Mouse (Mus musculus): ENCODE data around the gene Gpam. TPM values are rescaled to one million over a fixed set of nuclear protein-coding genes. Genes with fewer than 3 reads are reported as not detected.

The Gpam gene
- polyA plus RNA-seq, 1 experiment from 2014 or later: 24.7 TPM

GRCm38 (mm10) chr19:55061951-55062350 lies 65.1 kb downstream of the Gpam start:
- Histone ChIP-seq H3K36me3 (ENCODE audit: control insufficient read depth, insufficient read depth) (no peaks in the 10 kb centered on the region), H3K4me2 (ENCODE audit: low read length) (peak overlapping the region; percentile 25; the same call in 1 of the 2 replicates), H3K27ac (ENCODE audit: low read length) (no peak overlapping the region), H3K27me3 (replicated peaks; ENCODE audit: control insufficient read depth, insufficient read depth, low read length) (no peaks in the 10 kb centered on the region), H3K4me1 (replicated peaks; ENCODE audit: control insufficient read depth, insufficient read depth, low read length) (peaks cover 5% of the 10 kb centered on the region; the same call in 1 of the 2 replicates), H3K9me3 (ENCODE audit: control insufficient read depth, low read length) (no peaks in the 10 kb centered on the region), H3K9ac (replicated peaks; ENCODE audit: low read depth, low read length) (no peak overlapping the region), H3K4me3 (replicated peaks; ENCODE audit: low read length) (no peak overlapping the region)
- 38% methylated on average over 3 of the region's 5 CpGs for WGBS
- ATAC-seq: peak; percentile 61

GRCm38 (mm10) chr19:55061447-55061901 lies 65.6 kb downstream of the Gpam start:
- Histone ChIP-seq H3K9me3 (ENCODE audit: control insufficient read depth, low read length) (no peaks in the 10 kb centered on the region), H3K9ac (replicated peaks; ENCODE audit: low read depth, low read length) (peak overlapping the region; percentile 63), H3K4me3 (replicated peaks; ENCODE audit: low read length) (peak overlapping the region; percentile 45), H3K4me2 (ENCODE audit: low read length) (peak overlapping the region; percentile 70), H3K27ac (ENCODE audit: low read length) (no peak overlapping the region), H3K36me3 (ENCODE audit: control insufficient read depth, insufficient read depth) (no peaks in the 10 kb centered on the region), H3K4me1 (replicated peaks; ENCODE audit: control insufficient read depth, insufficient read depth, low read length) (peaks cover 5% of the 10 kb centered on the region; the same call in 1 of the 2 replicates), H3K27me3 (replicated peaks; ENCODE audit: control insufficient read depth, insufficient read depth, low read length) (no peaks in the 10 kb centered on the region)
- WGBS: 7% methylated on average over 14 of the region's 14 CpGs
- peak; percentile 39 for ATAC-seq

GRCm38 (mm10) chr19:55060964-55061363 lies 66.1 kb downstream of the Gpam start:
- peaks cover 5% of the 10 kb centered on the region; the same call in 1 of the 2 replicates for H3K4me1 ChIP-seq (replicated peaks; ENCODE audit: control insufficient read depth, insufficient read depth, low read length)
- peak; percentile 75 for ATAC-seq
- H3K9me3 ChIP-seq (ENCODE audit: control insufficient read depth, low read length): no peaks in the 10 kb centered on the region
- H3K27ac ChIP-seq (ENCODE audit: low read length): no peak overlapping the region
- peak overlapping the region; percentile 63 for H3K9ac ChIP-seq (replicated peaks; ENCODE audit: low read depth, low read length)
- no peaks in the 10 kb centered on the region for H3K27me3 ChIP-seq (replicated peaks; ENCODE audit: control insufficient read depth, insufficient read depth, low read length)
- H3K4me3 ChIP-seq (replicated peaks; ENCODE audit: low read length): peak overlapping the region; percentile 45
- 5% methylated on average over 7 of the region's 7 CpGs for WGBS
- H3K4me2 ChIP-seq (ENCODE audit: low read length): peak overlapping the region; percentile 70
- no peaks in the 10 kb centered on the region for H3K36me3 ChIP-seq (ENCODE audit: control insufficient read depth, insufficient read depth)

GRCm38 (mm10) chr19:55057483-55057882 lies 69.6 kb downstream of the Gpam start:
- Histone ChIP-seq H3K9ac (replicated peaks; ENCODE audit: low read depth, low read length) (no peak overlapping the region), H3K4me1 (replicated peaks; ENCODE audit: control insufficient read depth, insufficient read depth, low read length) (peaks cover 5% of the 10 kb centered on the region; the same call in 1 of the 2 replicates), H3K27me3 (replicated peaks; ENCODE audit: control insufficient read depth, insufficient read depth, low read length) (no peaks in the 10 kb centered on the region), H3K36me3 (ENCODE audit: control insufficient read depth, insufficient read depth) (no peaks in the 10 kb centered on the region), H3K27ac (ENCODE audit: low read length) (no peak overlapping the region), H3K9me3 (ENCODE audit: control insufficient read depth, low read length) (no peaks in the 10 kb centered on the region), H3K4me3 (replicated peaks; ENCODE audit: low read length) (no peak overlapping the region), H3K4me2 (ENCODE audit: low read length) (no peak overlapping the region)
- WGBS: 88% methylated on average over 5 of the region's 5 CpGs
- ATAC-seq: no peak

GRCm38 (mm10) chr19:55055634-55056269 lies 71.3 kb downstream of the Gpam start:
- no peaks in the 10 kb centered on the region for H3K4me1 ChIP-seq (replicated peaks; ENCODE audit: control insufficient read depth, insufficient read depth, low read length)
- no peak overlapping the region for H3K4me2 ChIP-seq (ENCODE audit: low read length)
- no peaks in the 10 kb centered on the region for H3K36me3 ChIP-seq (ENCODE audit: control insufficient read depth, insufficient read depth)
- no peak overlapping the region for H3K27ac ChIP-seq (ENCODE audit: low read length)
- no peak overlapping the region for H3K9ac ChIP-seq (replicated peaks; ENCODE audit: low read depth, low read length)
- no peak overlapping the region for H3K4me3 ChIP-seq (replicated peaks; ENCODE audit: low read length)
- 90% methylated on average over 10 of the region's 10 CpGs for WGBS
- ATAC-seq: no peak
- H3K27me3 ChIP-seq (replicated peaks; ENCODE audit: control insufficient read depth, insufficient read depth, low read length): no peaks in the 10 kb centered on the region
- no peaks in the 10 kb centered on the region for H3K9me3 ChIP-seq (ENCODE audit: control insufficient read depth, low read length)

GRCm38 (mm10) chr19:55053163-55053562 lies 73.9 kb downstream of the Gpam start:
- no peak for ATAC-seq
- WGBS: 79% methylated on average over 4 of the region's 4 CpGs

GRCm38 (mm10) chr19:55037406-55037805 lies 89.6 kb downstream of the Gpam start:
- ATAC-seq: no peak
- no peak overlapping the region for H3K9ac ChIP-seq (replicated peaks; ENCODE audit: low read depth, low read length)
- H3K4me3 ChIP-seq (replicated peaks; ENCODE audit: low read length): no peak overlapping the region
- H3K36me3 ChIP-seq (ENCODE audit: control insufficient read depth, insufficient read depth): no peaks in the 10 kb centered on the region
- no peaks in the 10 kb centered on the region for H3K4me1 ChIP-seq (replicated peaks; ENCODE audit: control insufficient read depth, insufficient read depth, low read length)
- WGBS: 69% methylated on average over 7 of the region's 7 CpGs
- no peak overlapping the region for H3K27ac ChIP-seq (ENCODE audit: low read length)
- H3K4me2 ChIP-seq (ENCODE audit: low read length): no peak overlapping the region
- H3K27me3 ChIP-seq (replicated peaks; ENCODE audit: control insufficient read depth, insufficient read depth, low read length): no peaks in the 10 kb centered on the region
- no peaks in the 10 kb centered on the region for H3K9me3 ChIP-seq (ENCODE audit: control insufficient read depth, low read length)

More at GRCm38 (mm10) chr19:55053163-55053562, 73.9 kb downstream of the Gpam start:
- no peak overlapping the region for H3K4me2 ChIP-seq (ENCODE audit: low read length)
- no peak overlapping the region for H3K4me3 ChIP-seq (replicated peaks; ENCODE audit: low read length)
- no peaks in the 10 kb centered on the region for H3K36me3 ChIP-seq (ENCODE audit: control insufficient read depth, insufficient read depth)
- no peak overlapping the region for H3K9ac ChIP-seq (replicated peaks; ENCODE audit: low read depth, low read length)
- no peaks in the 10 kb centered on the region for H3K27me3 ChIP-seq (replicated peaks; ENCODE audit: control insufficient read depth, insufficient read depth, low read length)
- no peaks in the 10 kb centered on the region for H3K4me1 ChIP-seq (replicated peaks; ENCODE audit: control insufficient read depth, insufficient read depth, low read length)
- no peaks in the 10 kb centered on the region for H3K9me3 ChIP-seq (ENCODE audit: control insufficient read depth, low read length)
- H3K27ac ChIP-seq (ENCODE audit: low read length): no peak overlapping the region

GRCm38 (mm10) chr19:55018872-55019271 lies 108.2 kb downstream of the Gpam start:
- Histone ChIP-seq H3K9me3 (ENCODE audit: control insufficient read depth, low read length) (no peaks in the 10 kb centered on the region; the same call in 1 of the 2 replicates), H3K4me2 (ENCODE audit: low read length) (no peak overlapping the region), H3K4me1 (replicated peaks; ENCODE audit: control insufficient read depth, insufficient read depth, low read length) (no peaks in the 10 kb centered on the region), H3K36me3 (ENCODE audit: control insufficient read depth, insufficient read depth) (no peaks in the 10 kb centered on the region), H3K9ac (replicated peaks; ENCODE audit: low read depth, low read length) (no peak overlapping the region), H3K4me3 (replicated peaks; ENCODE audit: low read length) (no peak overlapping the region), H3K27ac (ENCODE audit: low read length) (no peak overlapping the region), H3K27me3 (replicated peaks; ENCODE audit: control insufficient read depth, insufficient read depth, low read length) (no peaks in the 10 kb centered on the region)
- no peak for ATAC-seq
- 9% methylated on average over 1 of the region's 1 CpGs for WGBS
